10 mouse cellular contexts compared by ENCODE assay signal in genomic region chr1:137331746-137332107, GRCm38 (mm10).
DNase-seq lines count a peak whose midpoint lies in the region; ATAC-seq lines count a peak whose summit lies in the region.
"Had no signal": no experiment of that assay in that cellular context is flagged by ENCODE, and none has a peak within 500 bp of the region (broad histone marks: within the 10 kb centered on the region; RNA-seq: fewer than 3 reads in every experiment).

No protein-coding gene starts in this region.

- 48% methylated on average over 5 of the region's 5 CpGs for WGBS in heart, embryonic 15.5 days
- 34% methylated on average over 5 of the region's 5 CpGs for WGBS in lung, embryonic 16.5 days
- 29% methylated on average over 5 of the region's 5 CpGs for WGBS in limb, embryonic 15.5 days

- H3K36me3 ChIP-seq in heart, embryonic 15.5 days: no peaks in the 10 kb centered on the region
- no peaks in the 10 kb centered on the region for H3K36me3 ChIP-seq in lung, embryonic 16.5 days (ENCODE audit: control insufficient read depth, insufficient read depth, low read length)
- no peaks in the 10 kb centered on the region for H3K36me3 ChIP-seq in limb, embryonic 15.5 days
- H3K36me3 ChIP-seq: heart, embryonic 10.5 days had no signal

- H3K27ac ChIP-seq in heart, embryonic 15.5 days: no peak overlapping the region
- H3K27ac ChIP-seq in lung, embryonic 16.5 days (ENCODE audit: low read length): peak overlapping the region; percentile 61
- 0 out of 2 replicates have a peak overlapping the region, but pooled peaks have one; percentile 55 for H3K27ac ChIP-seq in limb, embryonic 15.5 days
- H3K27ac ChIP-seq: heart, embryonic 10.5 days; kidney, postnatal 0 days had no signal

- 0 out of 2 replicates have a peak overlapping the region, but pooled peaks have one; percentile 10 for H3K4me2 ChIP-seq in heart, embryonic 15.5 days
- H3K4me2 ChIP-seq in lung, embryonic 16.5 days (ENCODE audit: low read depth, low read length): peak overlapping the region; percentile 12; the same call in 1 of the 2 replicates
- H3K4me2 ChIP-seq in limb, embryonic 15.5 days: no peak overlapping the region

- no peaks in the 10 kb centered on the region for H3K27me3 ChIP-seq in heart, embryonic 15.5 days
- H3K27me3 ChIP-seq in lung, embryonic 16.5 days (ENCODE audit: control insufficient read depth, insufficient read depth, low read depth, low read length): no peaks in the 10 kb centered on the region
- no peaks in the 10 kb centered on the region for H3K27me3 ChIP-seq in limb, embryonic 15.5 days

- peaks cover 2% of the 10 kb centered on the region; the same call in 1 of the 2 replicates for H3K4me1 ChIP-seq in heart, embryonic 15.5 days (replicated peaks)
- peaks cover 4% of the 10 kb centered on the region; the same call in 1 of the 2 replicates for H3K4me1 ChIP-seq in lung, embryonic 16.5 days (replicated peaks; ENCODE audit: control insufficient read depth, insufficient read depth, low read length)
- H3K4me1 ChIP-seq in limb, embryonic 15.5 days: peaks cover 3% of the 10 kb centered on the region; the same call in 1 of the 2 replicates
- H3K4me1 ChIP-seq: heart, embryonic 10.5 days had no signal

- no peaks in the 10 kb centered on the region for H3K9me3 ChIP-seq in heart, embryonic 15.5 days (replicated peaks)
- no peaks in the 10 kb centered on the region for H3K9me3 ChIP-seq in lung, embryonic 16.5 days (ENCODE audit: control insufficient read depth, low read length)
- H3K9me3 ChIP-seq in limb, embryonic 15.5 days: no peaks in the 10 kb centered on the region
- H3K9me3 ChIP-seq: heart, embryonic 10.5 days had no signal

- no peak for ATAC-seq in heart, embryonic 15.5 days (replicated peaks; ENCODE audit: insufficient number of reproducible peaks, insufficient read depth, low FRiP score, low read depth)
- peak; percentile 18 for ATAC-seq in lung, embryonic 16.5 days (ENCODE audit: low read depth)
- no peak for ATAC-seq in limb, embryonic 15.5 days (ENCODE audit: insufficient number of reproducible peaks, low FRiP score, low TSS enrichment, low read depth)

- DNase-seq in heart, postnatal 4 days: no peak
- DNase-seq in lung, adult 18-20 months: no peak
- peak; percentile 16 for DNase-seq in cerebellum, adult 9-11 months
- no peak for DNase-seq in right cerebral cortex, postnatal 25 days
- DNase-seq in adrenal gland, adult 18-20 months (ENCODE audit: low spot score in 2 of 2): no peak

- H3K9ac ChIP-seq in heart, embryonic 15.5 days: no peak overlapping the region
- H3K9ac ChIP-seq in lung, embryonic 16.5 days (ENCODE audit: low read length): no peak overlapping the region
- no peak overlapping the region for H3K9ac ChIP-seq in limb, embryonic 15.5 days

- H3K4me3 ChIP-seq in heart, embryonic 15.5 days: no peak overlapping the region
- no peak overlapping the region for H3K4me3 ChIP-seq in lung, embryonic 16.5 days (ENCODE audit: low read length)
- no peak overlapping the region for H3K4me3 ChIP-seq in limb, embryonic 15.5 days
- H3K4me3 ChIP-seq: heart, embryonic 10.5 days had no signal
